Mouse (Mus musculus) lung, embryonic 16.5 days (tissue): ENCODE data around the gene Kpna7. TPM values are rescaled to one million over a fixed set of nuclear protein-coding genes. Genes with fewer than 3 reads are reported as not detected.

Experiments used
- ATAC-seq: fragments of 200-750 bp; cut with Nextera tagmentation; 2 replicates; pipeline ENCODE4 v1.8.0; 2017; ENCODE audit warnings: low read depth, mild to moderate bottlenecking, moderate library complexity
- H3K27ac ChIP-seq: fragments of 300-500 bp; sonication (generic); 2 replicates; pipeline ENCODE4 v1.5.1; 2014; ENCODE audit warnings: mild to moderate bottlenecking, control low read depth, low read length
- H3K27me3 ChIP-seq: fragments of 300-500 bp; sonication (generic); 2 replicates; pipeline ENCODE4 v1.6.1; 2014; ENCODE audit warnings: low read depth, low read length, mixed read lengths; ENCODE audit not compliant: control insufficient read depth, insufficient read depth
- H3K36me3 ChIP-seq: fragments of 300-500 bp; sonication (generic); 2 replicates; pipeline ENCODE4 v1.6.1; 2014; ENCODE audit warnings: low read length; ENCODE audit not compliant: control insufficient read depth, insufficient read depth
- H3K4me1 ChIP-seq: fragments of 300-500 bp; sonication (generic); replicated peaks from 2 replicates; pipeline ENCODE4 v1.6.1; 2014; ENCODE audit warnings: low read length, mixed read lengths; ENCODE audit not compliant: control insufficient read depth, insufficient read depth
- H3K4me2 ChIP-seq: fragments of 300-500 bp; sonication (generic); 2 replicates; pipeline ENCODE4 v1.6.1; 2014; ENCODE audit warnings: low read depth, low read length, control low read depth
- H3K4me3 ChIP-seq: fragments of 300-500 bp; sonication (generic); 2 replicates; pipeline ENCODE4 v1.5.1; 2014; ENCODE audit warnings: mild to moderate bottlenecking, low read length, control low read depth
- H3K9ac ChIP-seq: fragments of 300-500 bp; sonication (generic); 2 replicates; pipeline ENCODE4 v1.6.1; 2014; ENCODE audit warnings: low read length, control low read depth
- H3K9me3 ChIP-seq: fragments of 300-500 bp; sonication (generic); 2 replicates; pipeline ENCODE4 v1.6.1; 2016; ENCODE audit warnings: low read length; ENCODE audit not compliant: control insufficient read depth
- WGBS: fragments of 180-500 bp; shearing (Covaris S2); extraction: QIAGEN DNeasy Blood & Tissue Kit; methylation state at CpG from one replicate; pipeline ENCODE4 v1.1.7; 2014; 5-methylcytosine and 5-hydroxymethylcytosine counted together
- polyA plus RNA-seq: library from polyadenylated mRNA; unstranded; fragments of >200 nt; fragmentation: Nextera tagmentation; extraction: Ambion mirVana; gene quantifications from 2 replicates; pipeline ENCODE4 v1.2.1, GENCODE M21; 2015

Gene Kpna7
- polyA plus RNA-seq, 1 experiment from 2014 or later = not detected

DNA sequence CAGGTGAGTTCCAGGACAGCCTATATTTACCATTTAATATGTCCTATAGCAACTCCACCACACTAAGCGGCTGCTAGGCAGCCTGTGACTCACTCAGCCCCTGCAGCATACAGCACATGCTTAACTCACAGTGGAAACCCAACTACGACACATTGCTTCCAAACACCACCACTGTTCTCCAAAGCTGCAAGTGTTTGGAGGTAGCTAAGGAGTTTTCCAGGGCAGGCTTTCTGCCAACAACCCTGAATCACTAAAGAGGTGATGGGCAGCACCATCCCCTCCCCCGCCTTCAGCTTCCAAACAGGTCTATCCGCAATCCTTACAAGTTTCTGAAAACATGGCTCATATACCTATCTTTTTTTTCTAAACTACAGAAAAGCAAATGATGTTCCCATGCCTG lies 134.0 kb downstream of the Kpna7 start:
- 70% methylated on average over 4 of the region's 4 CpGs for WGBS

DNA sequence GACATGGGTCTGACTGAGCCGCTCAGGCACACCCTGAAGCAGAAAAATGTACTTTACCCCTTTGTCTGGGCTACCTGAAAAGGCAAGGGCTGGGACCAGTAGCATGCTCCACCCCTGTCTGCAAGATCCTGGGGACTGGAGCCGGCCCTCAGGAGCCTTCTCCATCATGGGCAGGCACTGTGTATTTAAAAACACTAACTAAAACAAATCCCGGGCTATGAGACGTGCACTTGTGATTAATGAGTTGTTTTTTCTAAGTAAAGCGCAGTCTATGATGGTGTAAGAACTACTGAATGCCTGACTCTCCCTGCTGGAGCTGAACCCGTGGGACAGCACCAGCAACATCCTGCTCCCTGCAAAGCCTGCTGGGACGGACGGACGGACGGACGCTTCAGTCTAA lies 135.4 kb downstream of the Kpna7 start:
- no peaks in the 10 kb centered on the region for H3K9me3 ChIP-seq
- WGBS = 19% methylated on average over 11 of the region's 11 CpGs
- H3K4me2 ChIP-seq = peak overlapping the region; percentile 43
- H3K4me1 ChIP-seq = peaks cover 49% of the 10 kb centered on the region
- H3K27me3 ChIP-seq = no peaks in the 10 kb centered on the region
- peak overlapping the region; percentile 44; the same call in 1 of the 2 replicates for H3K27ac ChIP-seq
- 0 out of 2 replicates have a peak overlapping the region, but pooled peaks have one; percentile 21 for H3K9ac ChIP-seq
- H3K4me3 ChIP-seq = no peak overlapping the region
- H3K36me3 ChIP-seq = no peaks in the 10 kb centered on the region
- ATAC-seq = peak; percentile 72

More for the DNA sequence above, 134.0 kb downstream of the Kpna7 start:
- Histone ChIP-seq H3K4me2 (no peak overlapping the region), H3K27me3 (no peaks in the 10 kb centered on the region), H3K36me3 (no peaks in the 10 kb centered on the region), H3K27ac (no peak overlapping the region), H3K9me3 (no peaks in the 10 kb centered on the region), H3K9ac (no peak overlapping the region), H3K4me3 (no peak overlapping the region), H3K4me1 (peaks cover 46% of the 10 kb centered on the region)
- ATAC-seq = no peak

GRCm38 (mm10) chr5:144948002-144948401 lies 135.8 kb downstream of the Kpna7 start:
- Histone ChIP-seq H3K4me3 (no peak overlapping the region), H3K27me3 (no peaks in the 10 kb centered on the region), H3K36me3 (no peaks in the 10 kb centered on the region), H3K9me3 (no peaks in the 10 kb centered on the region), H3K4me1 (peaks cover 49% of the 10 kb centered on the region), H3K4me2 (peak overlapping the region; percentile 43; the same call in 1 of the 2 replicates), H3K9ac (no peak overlapping the region), H3K27ac (peak overlapping the region; percentile 44; the same call in 1 of the 2 replicates)
- 0 out of 2 replicates have a peak, but pooled peaks have one; percentile 12 for ATAC-seq
- WGBS = 47% methylated on average over 1 of the region's 1 CpGs

- Histone ChIP-seq H3K9me3 (no peaks in the 10 kb centered on the region), H3K4me2 (no peak overlapping the region), H3K4me1 (peaks cover 56% of the 10 kb centered on the region), H3K36me3 (no peaks in the 10 kb centered on the region), H3K27ac (0 out of 2 replicates have a peak overlapping the region, but pooled peaks have one; percentile 10), H3K27me3 (no peaks in the 10 kb centered on the region), H3K9ac (no peak overlapping the region), H3K4me3 (no peak overlapping the region)
- 0 out of 2 replicates have a peak, but pooled peaks have one; percentile 29 for ATAC-seq
- WGBS = 50% methylated on average over 4 of the region's 4 CpGs
Measured at GRCm38 (mm10) chr5:144946032-144946431, 137.8 kb downstream of the Kpna7 start.

- H3K4me1 ChIP-seq = peaks cover 53% of the 10 kb centered on the region
- WGBS = 74% methylated on average over 7 of the region's 7 CpGs
- ATAC-seq = peak; percentile 3; the same call in 1 of the 2 replicates
Measured at GRCm38 (mm10) chr5:144944932-144945331, 138.9 kb downstream of the Kpna7 start.

DNA sequence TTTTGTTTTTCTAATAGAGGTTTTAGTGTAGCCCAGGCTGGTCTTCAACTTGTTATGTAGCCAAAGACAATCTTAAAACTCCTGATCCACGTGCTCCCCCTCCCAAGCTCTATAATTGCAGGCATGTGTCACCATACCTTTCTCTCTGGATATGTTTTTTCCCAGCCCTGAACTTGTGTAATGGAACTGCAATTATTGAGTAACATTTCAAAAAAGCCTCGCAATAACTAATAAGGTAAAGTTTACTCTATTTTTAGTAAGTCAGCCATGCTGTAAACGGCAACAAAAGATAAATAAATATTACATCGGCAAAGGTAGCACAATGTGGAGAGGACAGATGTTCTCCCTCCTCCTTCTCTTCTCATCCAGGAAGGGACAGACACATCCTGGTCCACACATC lies 139.5 kb downstream of the Kpna7 start:
- Histone ChIP-seq H3K4me1 (peaks cover 48% of the 10 kb centered on the region), H3K4me3 (no peak overlapping the region), H3K9ac (no peak overlapping the region), H3K27ac (no peak overlapping the region), H3K36me3 (no peaks in the 10 kb centered on the region), H3K27me3 (no peaks in the 10 kb centered on the region), H3K4me2 (no peak overlapping the region), H3K9me3 (no peaks in the 10 kb centered on the region)
- 54% methylated on average over 4 of the region's 4 CpGs for WGBS
- no peak for ATAC-seq

More at GRCm38 (mm10) chr5:144944932-144945331, 138.9 kb downstream of the Kpna7 start:
- Histone ChIP-seq H3K9me3 (no peaks in the 10 kb centered on the region), H3K36me3 (no peaks in the 10 kb centered on the region), H3K4me2 (no peak overlapping the region), H3K9ac (no peak overlapping the region), H3K27ac (no peak overlapping the region), H3K27me3 (no peaks in the 10 kb centered on the region), H3K4me3 (no peak overlapping the region)

GRCm38 (mm10) chr5:144943346-144943745 lies 140.5 kb downstream of the Kpna7 start:
- Histone ChIP-seq H3K4me3 (no peak overlapping the region), H3K27me3 (no peaks in the 10 kb centered on the region), H3K27ac (no peak overlapping the region), H3K4me2 (no peak overlapping the region), H3K9ac (no peak overlapping the region), H3K4me1 (peaks cover 38% of the 10 kb centered on the region), H3K36me3 (no peaks in the 10 kb centered on the region), H3K9me3 (no peaks in the 10 kb centered on the region)
- WGBS = 65% methylated on average over 6 of the region's 6 CpGs
- no peak for ATAC-seq

DNA sequence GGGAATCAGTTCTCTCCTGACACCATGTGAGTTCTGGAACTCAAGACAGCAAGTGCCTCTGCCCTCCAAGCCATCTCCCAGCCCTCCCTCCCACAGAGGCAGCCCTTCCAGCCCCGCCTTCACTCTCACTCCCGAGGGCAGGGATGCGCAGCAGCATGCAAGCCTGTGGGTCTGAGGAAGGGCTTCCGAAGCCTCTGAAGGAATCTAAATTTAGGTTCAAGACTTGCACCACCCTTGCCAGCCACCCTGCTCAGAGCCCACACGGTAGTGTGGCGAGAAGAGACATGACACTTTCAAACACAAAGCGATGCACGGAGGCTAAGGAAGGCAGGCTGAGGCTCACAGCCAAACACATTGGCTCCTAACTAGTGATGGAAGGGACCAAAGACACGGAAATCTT lies 141.4 kb downstream of the Kpna7 start:
- ATAC-seq = no peak
- Histone ChIP-seq H3K9me3 (no peaks in the 10 kb centered on the region), H3K27ac (no peak overlapping the region), H3K36me3 (no peaks in the 10 kb centered on the region), H3K27me3 (no peaks in the 10 kb centered on the region), H3K9ac (no peak overlapping the region), H3K4me2 (no peak overlapping the region), H3K4me1 (peaks cover 29% of the 10 kb centered on the region), H3K4me3 (no peak overlapping the region)
- 56% methylated on average over 9 of the region's 9 CpGs for WGBS

GRCm38 (mm10) chr5:144940904-144941303 lies 142.9 kb downstream of the Kpna7 start:
- Histone ChIP-seq H3K9ac (no peak overlapping the region), H3K36me3 (no peaks in the 10 kb centered on the region), H3K4me3 (no peak overlapping the region), H3K4me1 (peaks cover 23% of the 10 kb centered on the region), H3K27ac (no peak overlapping the region), H3K4me2 (no peak overlapping the region), H3K27me3 (no peaks in the 10 kb centered on the region), H3K9me3 (no peaks in the 10 kb centered on the region)
- WGBS = 58% methylated on average over 2 of the region's 3 CpGs
- no peak for ATAC-seq

DNA sequence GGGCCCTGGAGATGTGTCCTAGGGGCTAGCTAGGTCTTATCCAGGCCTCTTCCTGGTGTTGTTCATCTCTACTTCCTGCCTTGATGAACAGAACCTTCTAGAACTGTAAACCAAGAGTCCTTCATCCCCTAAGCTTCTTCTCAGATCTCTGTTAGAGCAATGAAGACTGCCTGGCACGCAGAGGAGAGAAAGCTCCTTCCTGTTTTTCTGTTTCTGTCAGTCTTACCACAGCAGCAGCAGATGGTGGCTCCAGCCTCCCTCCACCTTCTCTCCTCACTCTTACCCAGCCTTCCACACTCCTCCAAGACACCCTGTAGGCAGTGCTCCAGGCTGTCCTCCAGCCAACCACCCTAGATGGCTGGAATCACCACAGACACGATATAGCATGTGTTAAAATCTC lies 146.5 kb downstream of the Kpna7 start:
- no peak for ATAC-seq
- no peaks in the 10 kb centered on the region for H3K36me3 ChIP-seq

More for the DNA sequence above, 146.5 kb downstream of the Kpna7 start:
- H3K4me2 ChIP-seq = no peak overlapping the region
- WGBS = 73% methylated on average over 2 of the region's 2 CpGs
- H3K4me1 ChIP-seq = peaks cover 21% of the 10 kb centered on the region
- no peak overlapping the region for H3K4me3 ChIP-seq
- H3K27me3 ChIP-seq = no peaks in the 10 kb centered on the region
- no peak overlapping the region for H3K27ac ChIP-seq
- H3K9ac ChIP-seq = no peak overlapping the region
- no peaks in the 10 kb centered on the region for H3K9me3 ChIP-seq
